Mouse (Mus musculus) gastrocnemius, adult 8-10 months (tissue): ENCODE results near the gene Rsc1a1. TPM values are rescaled to one million over a fixed set of nuclear protein-coding genes. Genes with fewer than 3 reads are reported as not detected.

Experiments used
- DNase-seq, 2 experiments: peaks; one replicate each; pipeline ENCODE4 v3.0.0; 2022; ENCODE audit warnings: low spot score in 2 of 2
- total RNA-seq, 4 experiments: library from RNA; stranded (reverse); gene quantifications; 2 replicates each; pipeline ENCODE4 v1.2.4; 2022

The Rsc1a1 gene
- total RNA-seq, 4 experiments from 2014 or later: 6.0 to 12.0 (median 9.2) TPM

GRCm38 (mm10) chr4:141704625-141705024, 19.2 kb upstream of the Rsc1a1 start:
- no peak for DNase-seq

GRCm38 (mm10) chr4:141694719-141695118, 9.3 kb upstream of the Rsc1a1 start:
- DNase-seq: no peak

GRCm38 (mm10) chr4:141688505-141688904, 3.1 kb upstream of the Rsc1a1 start:
- no peak for DNase-seq

GRCm38 (mm10) chr4:141686525-141686924, 1.1 kb upstream of the Rsc1a1 start:
- no peak for DNase-seq

- DNase-seq: peak in 1 of 2 experiments; percentile 23
Observed at GRCm38 (mm10) chr4:141686093-141686492, 694 bp upstream of the Rsc1a1 start.

GRCm38 (mm10) chr4:141682706-141683230, 2.6 kb downstream of the Rsc1a1 start:
- no peak for DNase-seq

- DNase-seq: no peak
Observed at GRCm38 (mm10) chr4:141681767-141682166, 3.6 kb downstream of the Rsc1a1 start.

- DNase-seq: no peak
Observed at GRCm38 (mm10) chr4:141680892-141681291, 4.5 kb downstream of the Rsc1a1 start.

GRCm38 (mm10) chr4:141679016-141679415, 6.4 kb downstream of the Rsc1a1 start:
- no peak for DNase-seq

- DNase-seq: no peak
Observed at GRCm38 (mm10) chr4:141676462-141676979, 8.9 kb downstream of the Rsc1a1 start.

GRCm38 (mm10) chr4:141672325-141672724, 13.1 kb downstream of the Rsc1a1 start:
- DNase-seq: no peak

- DNase-seq: no peak
Observed at GRCm38 (mm10) chr4:141671389-141671788, 14.0 kb downstream of the Rsc1a1 start.

- DNase-seq: peak; percentile 27 to 41
Observed at GRCm38 (mm10) chr4:141669898-141670712, 15.3 kb downstream of the Rsc1a1 start.

- DNase-seq: no peak
Observed at GRCm38 (mm10) chr4:141664799-141665198, 20.6 kb downstream of the Rsc1a1 start, which contains the start of gene Plekhm2. Plekhm2 (minus strand) TSS chr4:141664899.

- peak in 1 of 2 experiments; percentile 57 for DNase-seq
Observed at GRCm38 (mm10) chr4:141664011-141664745, 21.2 kb downstream of the Rsc1a1 start.

- peak in 1 of 2 experiments; percentile 27 for DNase-seq
Observed at GRCm38 (mm10) chr4:141663122-141663931, 22.1 kb downstream of the Rsc1a1 start.

GRCm38 (mm10) chr4:141660884-141661283, 24.5 kb downstream of the Rsc1a1 start:
- no peak for DNase-seq

GRCm38 (mm10) chr4:141659739-141660138, 25.7 kb downstream of the Rsc1a1 start:
- DNase-seq: no peak

- DNase-seq: no peak
Observed at GRCm38 (mm10) chr4:141658846-141659484, 26.4 kb downstream of the Rsc1a1 start.

- DNase-seq: no peak
Observed at GRCm38 (mm10) chr4:141656932-141657331, 28.5 kb downstream of the Rsc1a1 start.
